Mouse (Mus musculus): ENCODE measurements at regions not wholly inside any gene's neighbourhood (a gene's known extent, or its start where the extent isn't known, plus 50 kb on each side); places are given as distances from the start of the nearest gene placed in this dataset.
"Not testable (repeated sequence)": the region's sequence is repeated elsewhere in the genome, so short reads cannot be mapped to it uniquely, and the experiment has no call there.

GRCm38 (mm10) chr15:93121156-93121555, 153.8 kb downstream of the Gxylt1 start:
- H3K27me3 ChIP-seq (replicated peaks; ENCODE audit: low read depth, poor library complexity, severe bottlenecking) = no peaks in the 10 kb centered on the region
- 89% methylated on average over 4 of the region's 4 CpGs for WGBS
- H3K9me3 ChIP-seq = no peaks in the 10 kb centered on the region
- no peak overlapping the region for H3K27ac ChIP-seq (replicated peaks)
- H3K4me3 ChIP-seq = no peak overlapping the region
- peaks cover 7% of the 10 kb centered on the region; the same call in 1 of the 2 replicates for H3K4me1 ChIP-seq
- no peaks in the 10 kb centered on the region for H3K36me3 ChIP-seq (replicated peaks)
- DNase-seq (ENCODE audit: low spot score) = no peak

GRCm38 (mm10) chr15:93117806-93118205, 157.2 kb downstream of the Gxylt1 start:
- not testable (repeated sequence) for H3K4me1 ChIP-seq; H3K36me3 ChIP-seq (replicated peaks); H3K27ac ChIP-seq (replicated peaks); DNase-seq (ENCODE audit: low spot score); H3K27me3 ChIP-seq (replicated peaks; ENCODE audit: low read depth, poor library complexity, severe bottlenecking); H3K4me3 ChIP-seq; H3K9me3 ChIP-seq
- WGBS = 89% methylated on average over 2 of the region's 2 CpGs

- WGBS = 4% methylated on average over 16 of the region's 16 CpGs
- Histone ChIP-seq H3K4me1 (peaks cover 9% of the 10 kb centered on the region), H3K27me3 (replicated peaks; ENCODE audit: low read depth, poor library complexity, severe bottlenecking) (0 out of 2 replicates have a peak, but pooled peaks cover 4% of the 10 kb centered on the region), H3K4me3 (peak overlapping the region; percentile 56), H3K36me3 (replicated peaks) (no peaks in the 10 kb centered on the region), H3K27ac (replicated peaks) (peak overlapping the region; percentile 71), H3K9me3 (no peaks in the 10 kb centered on the region)
- peak; percentile 63 for DNase-seq (ENCODE audit: low spot score)
Measured at GRCm38 (mm10) chr15:93115674-93116102, 159.3 kb downstream of the Gxylt1 start.

GRCm38 (mm10) chr15:93104936-93105335, 170.0 kb downstream of the Gxylt1 start:
- 49% methylated on average over 4 of the region's 4 CpGs for WGBS
- H3K27me3 ChIP-seq (replicated peaks; ENCODE audit: low read depth, poor library complexity, severe bottlenecking) = no peaks in the 10 kb centered on the region
- H3K9me3 ChIP-seq = no peaks in the 10 kb centered on the region
- no peak overlapping the region for H3K4me3 ChIP-seq
- peaks cover 12% of the 10 kb centered on the region; the same call in 1 of the 2 replicates for H3K4me1 ChIP-seq
- H3K27ac ChIP-seq (replicated peaks) = no peak overlapping the region
- DNase-seq (ENCODE audit: low spot score) = no peak
- no peaks in the 10 kb centered on the region for H3K36me3 ChIP-seq (replicated peaks)

- Histone ChIP-seq H3K9me3 (no peaks in the 10 kb centered on the region), H3K4me1 (peaks cover 12% of the 10 kb centered on the region; the same call in 1 of the 2 replicates), H3K4me3 (no peak overlapping the region), H3K27ac (replicated peaks) (no peak overlapping the region), H3K36me3 (replicated peaks) (no peaks in the 10 kb centered on the region), H3K27me3 (replicated peaks; ENCODE audit: low read depth, poor library complexity, severe bottlenecking) (no peaks in the 10 kb centered on the region)
- no peak for DNase-seq (ENCODE audit: low spot score)
- 91% methylated on average over 5 of the region's 5 CpGs for WGBS
Measured at GRCm38 (mm10) chr15:93103426-93103825, 171.6 kb downstream of the Gxylt1 start.

GRCm38 (mm10) chr15:93101881-93102280, 173.1 kb downstream of the Gxylt1 start:
- peaks cover 12% of the 10 kb centered on the region; the same call in 1 of the 2 replicates for H3K4me1 ChIP-seq
- WGBS = 91% methylated on average over 10 of the region's 10 CpGs
- no peak overlapping the region for H3K4me3 ChIP-seq
- no peaks in the 10 kb centered on the region for H3K9me3 ChIP-seq
- H3K27me3 ChIP-seq (replicated peaks; ENCODE audit: low read depth, poor library complexity, severe bottlenecking) = no peaks in the 10 kb centered on the region
- H3K27ac ChIP-seq (replicated peaks) = no peak overlapping the region
- no peak for DNase-seq (ENCODE audit: low spot score)
- H3K36me3 ChIP-seq (replicated peaks) = no peaks in the 10 kb centered on the region

- Histone ChIP-seq H3K27me3 (replicated peaks; ENCODE audit: low read depth, poor library complexity, severe bottlenecking) (no peaks in the 10 kb centered on the region), H3K36me3 (replicated peaks) (no peaks in the 10 kb centered on the region), H3K9me3 (no peaks in the 10 kb centered on the region), H3K4me1 (peaks cover 10% of the 10 kb centered on the region; the same call in 1 of the 2 replicates), H3K27ac (replicated peaks) (no peak overlapping the region), H3K4me3 (no peak overlapping the region)
- 81% methylated on average over 7 of the region's 7 CpGs for WGBS
- no peak for DNase-seq (ENCODE audit: low spot score)
Measured at GRCm38 (mm10) chr15:93100837-93101236, 174.1 kb downstream of the Gxylt1 start.

- no peak for DNase-seq (ENCODE audit: low spot score)
- 0 out of 2 replicates have a peak, but pooled peaks cover under 1% of the 10 kb centered on the region for H3K4me1 ChIP-seq
- WGBS = 91% methylated on average over 3 of the region's 3 CpGs
- H3K27me3 ChIP-seq (replicated peaks; ENCODE audit: low read depth, poor library complexity, severe bottlenecking) = no peaks in the 10 kb centered on the region
- no peaks in the 10 kb centered on the region for H3K36me3 ChIP-seq (replicated peaks)
- no peak overlapping the region for H3K4me3 ChIP-seq
- H3K27ac ChIP-seq (replicated peaks) = no peak overlapping the region
- no peaks in the 10 kb centered on the region for H3K9me3 ChIP-seq
Measured at GRCm38 (mm10) chr15:93099840-93100239, 175.1 kb downstream of the Gxylt1 start.

- no peaks in the 10 kb centered on the region for H3K9me3 ChIP-seq
- H3K4me1 ChIP-seq = no peaks in the 10 kb centered on the region
- no peak overlapping the region for H3K4me3 ChIP-seq
- no peaks in the 10 kb centered on the region for H3K27me3 ChIP-seq (replicated peaks; ENCODE audit: low read depth, poor library complexity, severe bottlenecking)
- H3K27ac ChIP-seq (replicated peaks) = no peak overlapping the region
- 88% methylated on average over 5 of the region's 5 CpGs for WGBS
- no peak for DNase-seq (ENCODE audit: low spot score)
- no peaks in the 10 kb centered on the region for H3K36me3 ChIP-seq (replicated peaks)
Measured at GRCm38 (mm10) chr15:93096335-93096734, 178.6 kb downstream of the Gxylt1 start.

GRCm38 (mm10) chr15:93095224-93095623, 179.8 kb downstream of the Gxylt1 start:
- DNase-seq (ENCODE audit: low spot score) = no peak
- H3K4me3 ChIP-seq = no peak overlapping the region
- 88% methylated on average over 6 of the region's 6 CpGs for WGBS
- H3K27me3 ChIP-seq (replicated peaks; ENCODE audit: low read depth, poor library complexity, severe bottlenecking) = no peaks in the 10 kb centered on the region
- H3K9me3 ChIP-seq = no peaks in the 10 kb centered on the region
- no peaks in the 10 kb centered on the region for H3K36me3 ChIP-seq (replicated peaks)
- no peaks in the 10 kb centered on the region for H3K4me1 ChIP-seq
- H3K27ac ChIP-seq (replicated peaks) = no peak overlapping the region

GRCm38 (mm10) chr15:93094202-93095135, 180.5 kb downstream of the Gxylt1 start:
- WGBS = 87% methylated on average over 23 of the region's 23 CpGs
- no peaks in the 10 kb centered on the region for H3K9me3 ChIP-seq
- no peak overlapping the region for H3K4me3 ChIP-seq
- no peaks in the 10 kb centered on the region for H3K27me3 ChIP-seq (replicated peaks; ENCODE audit: low read depth, poor library complexity, severe bottlenecking)
- DNase-seq (ENCODE audit: low spot score) = no peak
- H3K36me3 ChIP-seq (replicated peaks) = no peaks in the 10 kb centered on the region
- no peaks in the 10 kb centered on the region for H3K4me1 ChIP-seq
- H3K27ac ChIP-seq (replicated peaks) = no peak overlapping the region

- Histone ChIP-seq H3K36me3 (replicated peaks) (no peaks in the 10 kb centered on the region), H3K4me3 (no peak overlapping the region), H3K9me3 (no peaks in the 10 kb centered on the region), H3K27me3 (replicated peaks; ENCODE audit: low read depth, poor library complexity, severe bottlenecking) (no peaks in the 10 kb centered on the region), H3K27ac (replicated peaks) (no peak overlapping the region), H3K4me1 (no peaks in the 10 kb centered on the region)
- no peak for DNase-seq (ENCODE audit: low spot score)
- WGBS = 85% methylated on average over 2 of the region's 2 CpGs
Measured at GRCm38 (mm10) chr15:93091396-93091795, 183.6 kb downstream of the Gxylt1 start.

GRCm38 (mm10) chr15:93089347-93089746, 185.6 kb downstream of the Gxylt1 start:
- Histone ChIP-seq H3K27ac (replicated peaks) (no peak overlapping the region), H3K36me3 (replicated peaks) (no peaks in the 10 kb centered on the region), H3K27me3 (replicated peaks; ENCODE audit: low read depth, poor library complexity, severe bottlenecking) (no peaks in the 10 kb centered on the region), H3K4me3 (no peak overlapping the region), H3K4me1 (peaks cover 8% of the 10 kb centered on the region), H3K9me3 (no peaks in the 10 kb centered on the region)
- DNase-seq (ENCODE audit: low spot score) = peak; percentile 73
- 33% methylated on average over 13 of the region's 13 CpGs for WGBS
